Mouse (Mus musculus) 3T3-L1 (cell line): ENCODE results near the gene Mrpl53.
A peak's percentile ranks its signal among the peaks of the same experiment; 100 is the strongest.

Source experiments
- DNase-seq: peaks from one replicate; pipeline ENCODE4 v3.0.0-alpha.2; 2015; ENCODE audit warnings: low read depth, low spot score

Gene Mrpl53

DNA sequence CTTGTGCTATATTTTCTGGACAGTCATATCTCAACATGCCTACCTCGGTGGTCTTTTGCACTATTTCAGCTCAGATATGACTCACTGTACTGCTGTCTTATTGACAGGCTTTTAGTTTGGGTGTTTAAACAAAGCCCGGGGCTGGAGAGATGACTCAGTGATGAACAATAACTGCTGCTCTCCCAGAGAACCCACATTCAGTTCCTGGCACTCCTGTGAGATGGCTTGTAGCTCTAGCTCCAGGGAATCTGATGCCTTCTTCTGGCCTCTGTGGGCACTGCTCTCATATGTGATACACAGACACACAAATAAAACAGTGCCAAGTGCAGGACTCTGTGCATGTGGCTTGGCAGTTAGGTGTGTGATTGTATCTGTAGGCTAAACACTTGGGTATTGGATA lies 36.4 kb downstream of the Mrpl53 start:
- DNase-seq: peak; percentile 98

- no peak for DNase-seq
Measured at GRCm38 (mm10) chr6:83145805-83146204, 37.0 kb downstream of the Mrpl53 start.

DNA sequence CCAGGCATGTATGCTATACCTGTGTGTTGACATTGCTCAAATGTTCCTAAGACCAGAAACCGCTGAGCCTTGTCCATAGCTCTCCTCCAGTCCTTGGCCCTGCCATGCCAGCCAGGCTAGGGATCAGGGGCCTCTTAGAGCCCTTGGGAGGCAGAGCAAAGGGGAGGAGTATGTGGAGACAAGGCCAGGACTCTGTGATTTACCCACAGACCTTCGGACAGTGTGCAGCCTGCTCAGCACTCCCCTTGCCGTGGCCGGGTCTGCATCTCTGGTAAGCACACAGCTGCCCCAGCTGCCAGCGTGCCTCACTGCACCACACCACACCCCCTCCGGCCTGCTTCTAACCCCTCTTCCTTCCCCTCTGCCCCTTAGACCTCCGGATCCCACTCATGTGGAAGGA lies 38.4 kb downstream of the Mrpl53 start:
- no peak for DNase-seq

DNA sequence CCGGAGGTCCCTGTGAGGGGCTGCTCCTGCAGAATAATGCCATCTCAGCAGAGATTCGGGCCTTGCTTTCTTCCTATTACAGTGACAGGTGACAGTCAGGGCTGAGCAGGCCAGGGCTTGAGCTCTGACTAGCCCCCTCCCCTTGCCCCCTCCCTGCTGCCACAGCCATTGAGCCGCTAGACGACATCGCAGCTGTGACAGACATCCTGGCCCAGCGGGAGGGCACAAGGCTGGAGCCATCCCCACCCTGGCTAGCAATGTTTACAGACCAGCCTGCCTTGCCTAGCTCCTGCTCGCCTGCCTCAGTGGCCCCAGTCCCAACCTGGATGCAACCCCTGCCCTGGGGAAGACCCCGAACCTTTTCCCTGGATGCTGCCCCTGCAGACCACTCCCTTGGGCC lies 42.9 kb downstream of the Mrpl53 start:
- no peak for DNase-seq

GRCm38 (mm10) chr6:83153038-83153437 lies 44.2 kb downstream of the Mrpl53 start:
- DNase-seq: no peak

DNA sequence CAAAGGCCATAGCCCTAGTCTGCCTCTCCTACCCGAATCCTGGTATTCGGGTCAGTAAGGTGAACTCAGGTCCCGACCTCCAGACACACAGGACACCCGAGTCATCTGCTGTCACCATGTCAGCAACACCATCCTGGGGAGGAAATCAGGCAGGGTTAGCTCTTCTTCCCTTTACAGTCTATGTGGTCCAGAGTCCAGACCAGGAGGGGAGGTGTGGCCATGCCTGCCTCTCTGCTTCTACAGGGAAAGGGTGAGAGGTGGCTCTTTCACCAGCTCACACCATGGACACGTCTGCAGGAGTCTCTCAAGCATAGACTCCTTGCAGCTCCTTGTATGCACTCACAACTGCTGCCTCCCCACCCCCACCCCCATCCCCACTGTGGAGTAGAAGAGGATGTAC lies 44.6 kb downstream of the Mrpl53 start:
- DNase-seq: no peak

GRCm38 (mm10) chr6:83155552-83156238 lies 46.9 kb downstream of the Mrpl53 start:
- peak; percentile 47 for DNase-seq

DNA sequence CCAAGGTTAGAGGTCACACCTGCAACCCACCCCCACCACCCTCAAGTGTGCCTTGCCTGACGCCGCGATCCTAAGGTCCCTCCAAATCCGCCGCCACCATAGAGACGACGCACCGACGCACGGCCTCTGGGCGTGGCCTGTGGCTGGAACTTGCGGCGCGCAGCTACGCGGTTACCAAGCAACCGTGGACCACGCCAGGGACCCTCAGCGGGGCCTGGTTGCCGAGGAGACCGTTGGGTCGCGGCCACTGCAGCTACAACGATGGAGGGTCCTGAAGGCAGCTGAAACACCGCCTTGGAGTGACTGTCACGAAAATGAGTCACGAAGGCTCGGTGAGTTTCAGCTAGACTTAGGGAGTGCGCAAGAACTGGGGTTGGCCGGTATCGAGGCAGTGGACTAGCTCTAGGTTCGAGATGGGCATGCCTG lies 47.4 kb downstream of the Mrpl53 start, which contains the start of the genes Wdr54 and 1700003E16Rik:
TSS of gene Wdr54 (minus strand) at position 139 of the 426 bp plus-strand sequence.
TSS of gene 1700003E16Rik (plus strand) at position 146 of the 426 bp plus-strand sequence.
- DNase-seq: peak; percentile 71

- DNase-seq: peak; percentile 92
Measured at GRCm38 (mm10) chr6:83159456-83159855, 50.6 kb downstream of the Mrpl53 start.
